Mouse (Mus musculus) heart, adult 2 months (tissue): ENCODE data around the gene Pacsin2.

Experiments
- CTCF ChIP-seq: fragments of 200-600 bp; IDR thresholded peaks from 2 replicates; pipeline ENCODE4 v1.8.1; 2022; ENCODE audit warnings: antibody characterized with exemption, mild to moderate bottlenecking, moderate library complexity
- POLR2A ChIP-seq: fragments of 200-500 bp; IDR thresholded peaks from 2 replicates; pipeline ENCODE4 v1.6.1; 2011; ENCODE audit warnings: mild to moderate bottlenecking, low read depth, low read length, control low read depth; ENCODE audit not compliant: insufficient read depth

DNA sequence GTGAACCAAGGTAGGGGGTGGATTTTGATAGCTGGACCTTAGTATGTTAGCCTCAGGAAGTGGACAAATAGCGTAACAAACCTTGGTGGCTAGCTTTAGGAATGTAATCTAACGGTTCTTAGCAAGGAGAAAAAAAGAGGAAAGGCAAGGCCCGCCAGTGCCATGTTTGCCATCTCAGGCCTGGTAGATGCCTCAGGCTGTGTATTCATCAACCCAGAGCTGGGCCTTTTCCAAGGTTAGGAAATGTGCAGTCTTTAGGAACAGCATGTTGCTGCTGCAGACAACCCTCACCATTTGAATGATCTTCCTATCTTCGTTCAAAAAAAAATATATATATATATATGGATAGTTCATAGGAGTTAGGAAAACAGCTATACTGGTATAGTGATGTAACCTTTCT is 112.9 kb downstream of the Pacsin2 start:
- TF ChIP-seq CTCF (no peak), POLR2A (no peak)
